ENCODE assay signal across 11 mouse cellular contexts in the genomic region with DNA sequence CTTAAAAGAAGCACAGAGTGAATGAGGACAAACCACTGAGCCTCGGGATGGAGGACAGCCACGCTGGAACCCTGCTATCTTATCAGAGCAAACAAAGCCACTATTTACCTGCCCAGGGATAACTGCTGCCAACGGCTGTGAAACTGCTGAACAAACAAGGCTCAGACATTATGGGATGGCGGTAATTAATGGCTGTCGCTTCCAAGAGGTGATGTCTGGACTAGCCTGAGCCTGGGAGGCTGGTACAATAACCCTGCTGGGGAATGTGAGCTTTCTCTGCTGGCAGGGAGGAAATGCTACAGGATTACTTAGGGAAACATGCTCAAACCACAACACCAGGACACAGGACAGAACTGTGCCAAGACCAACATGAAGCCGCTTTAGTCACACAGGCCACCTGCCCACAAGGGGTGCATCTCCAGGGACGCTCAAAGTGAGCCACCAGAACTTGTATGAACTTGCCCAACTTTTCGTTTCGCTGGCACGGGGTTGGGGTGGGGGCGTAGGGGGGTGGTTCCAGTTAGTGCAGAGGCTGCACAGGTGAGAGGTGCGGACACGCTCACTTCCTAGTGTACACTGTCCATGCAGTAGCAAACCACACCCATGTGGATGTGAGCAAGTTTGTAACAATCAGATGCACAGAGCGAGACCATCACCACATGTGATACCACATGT. TPM values are rescaled to one million over a fixed set of nuclear protein-coding genes. Genes with fewer than 3 reads are reported as not detected.
DNase-seq lines count a peak whose midpoint lies in the region; ATAC-seq and TF ChIP-seq lines count a peak whose summit lies in the region.
"Had no signal": no experiment of that assay in that cellular context is flagged by ENCODE, and none has a peak within 500 bp of the region (broad histone marks: within the 10 kb centered on the region; RNA-seq: fewer than 3 reads in every experiment).

No protein-coding gene starts in this region.

- H3K36me3 ChIP-seq in lung, embryonic 16.5 days (ENCODE audit: control insufficient read depth, insufficient read depth, low read length) = no peaks in the 10 kb centered on the region
- H3K36me3 ChIP-seq in embryonic facial prominence, embryonic 12.5 days = no peaks in the 10 kb centered on the region
- no peaks in the 10 kb centered on the region for H3K36me3 ChIP-seq in liver, embryonic 11.5 days (ENCODE audit: control insufficient read depth, insufficient read depth, low read length)
- H3K36me3 ChIP-seq in stomach, postnatal 0 days (ENCODE audit: control insufficient read depth, insufficient read depth, low read length) = no peaks in the 10 kb centered on the region
- H3K36me3 ChIP-seq in midbrain, embryonic 10.5 days = peaks cover 5% of the 10 kb centered on the region; the same call in 1 of the 2 replicates

- H3K4me3 ChIP-seq in lung, embryonic 16.5 days (ENCODE audit: low read length) = no peak overlapping the region
- H3K4me3 ChIP-seq in lung, adult 2 months (replicated peaks; ENCODE audit: extremely low read depth, low read depth, low read length) = no peak overlapping the region
- no peak overlapping the region for H3K4me3 ChIP-seq in embryonic facial prominence, embryonic 12.5 days
- H3K4me3 ChIP-seq in liver, embryonic 11.5 days (ENCODE audit: low read depth, low read length) = no peak overlapping the region
- H3K4me3 ChIP-seq in stomach, postnatal 0 days (ENCODE audit: low read depth, low read length) = no peak overlapping the region
- H3K4me3 ChIP-seq in midbrain, embryonic 10.5 days = no peak overlapping the region

- 72% methylated on average over 14 of the region's 14 CpGs for WGBS in lung, embryonic 16.5 days
- WGBS in lung, adult 2 months = 75% methylated on average over 14 of the region's 14 CpGs
- 76% methylated on average over 14 of the region's 14 CpGs for whole genome bisulfite sequencing in embryonic facial prominence, embryonic 12.5 days
- 74% methylated on average over 14 of the region's 14 CpGs for WGBS in liver, embryonic 11.5 days
- 60% methylated on average over 14 of the region's 14 CpGs for WGBS in stomach, postnatal 0 days
- 90% methylated on average over 14 of the region's 14 CpGs for whole genome bisulfite sequencing in midbrain, embryonic 10.5 days

- 0 out of 2 replicates have a peak overlapping the region, but pooled peaks have one; percentile 15 for H3K9ac ChIP-seq in lung, embryonic 16.5 days (ENCODE audit: low read length)
- no peak overlapping the region for H3K9ac ChIP-seq in embryonic facial prominence, embryonic 12.5 days
- no peak overlapping the region for H3K9ac ChIP-seq in liver, embryonic 11.5 days (ENCODE audit: low read depth, low read length)
- no peak overlapping the region for H3K9ac ChIP-seq in stomach, postnatal 0 days (ENCODE audit: low read length)

- no peak for TF ChIP-seq CTCF in lung, adult 2 months (IDR thresholded peaks at IDR 0.05; ENCODE audit: insufficient read depth, low read length)
- no peak for TF ChIP-seq CTCF in stomach, postnatal 0 days (IDR thresholded peaks at IDR 0.05; ENCODE audit: low read depth)

- DNase-seq in lung, adult 2 months = no peak
- no peak for DNase-seq in liver, embryonic 11.5 days (ENCODE audit: low spot score)
- peak; percentile 77 for DNase-seq in stomach, postnatal 0 days (ENCODE audit: low spot score)
- DNase-seq in layer of hippocampus, postnatal 36 days = no peak
- DNase-seq in midbrain, embryonic 10.5 days (ENCODE audit: low spot score) = no peak
- DNase-seq: spleen, adult 18-20 months; thymus, postnatal 4 days had no signal

- no peaks in the 10 kb centered on the region for H3K27me3 ChIP-seq in lung, embryonic 16.5 days (ENCODE audit: control insufficient read depth, insufficient read depth, low read depth, low read length)
- H3K27me3 ChIP-seq in embryonic facial prominence, embryonic 12.5 days = no peaks in the 10 kb centered on the region
- no peaks in the 10 kb centered on the region for H3K27me3 ChIP-seq in liver, embryonic 11.5 days (replicated peaks; ENCODE audit: control insufficient read depth, insufficient read depth, low read length)
- no peaks in the 10 kb centered on the region for H3K27me3 ChIP-seq in stomach, postnatal 0 days (ENCODE audit: control insufficient read depth, insufficient read depth, low read length)
- no peaks in the 10 kb centered on the region for H3K27me3 ChIP-seq in midbrain, embryonic 10.5 days (ENCODE audit: low read depth, poor library complexity, severe bottlenecking)

- H3K4me2 ChIP-seq in lung, embryonic 16.5 days (ENCODE audit: low read depth, low read length) = no peak overlapping the region
- H3K4me2 ChIP-seq in embryonic facial prominence, embryonic 12.5 days (replicated peaks) = no peak overlapping the region
- H3K4me2 ChIP-seq in liver, embryonic 11.5 days = no peak overlapping the region; the same call in 1 of the 2 replicates
- peak overlapping the region; percentile 23; the same call in 1 of the 2 replicates for H3K4me2 ChIP-seq in stomach, postnatal 0 days (replicated peaks; ENCODE audit: low read depth)
- H3K4me2 ChIP-seq: heart, embryonic 11.5 days had no signal

- peaks cover 2% of the 10 kb centered on the region; the same call in 1 of the 2 replicates for H3K4me1 ChIP-seq in lung, embryonic 16.5 days (replicated peaks; ENCODE audit: control insufficient read depth, insufficient read depth, low read length)
- H3K4me1 ChIP-seq in lung, adult 2 months (ENCODE audit: control insufficient read depth, insufficient read depth, low read length) = no peaks in the 10 kb centered on the region
- H3K4me1 ChIP-seq in embryonic facial prominence, embryonic 12.5 days = no peaks in the 10 kb centered on the region
- peaks cover 12% of the 10 kb centered on the region for H3K4me1 ChIP-seq in liver, embryonic 11.5 days (replicated peaks; ENCODE audit: control insufficient read depth, insufficient read depth, low read length)
- H3K4me1 ChIP-seq in stomach, postnatal 0 days (replicated peaks; ENCODE audit: control insufficient read depth, insufficient read depth) = no peaks in the 10 kb centered on the region
- H3K4me1 ChIP-seq in midbrain, embryonic 10.5 days = no peaks in the 10 kb centered on the region

- no peak for TF ChIP-seq POLR2A in lung, adult 2 months (IDR thresholded peaks at IDR 0.05; ENCODE audit: borderline replicate concordance, extremely low read depth, low read depth, low read length)

- peak; percentile 26; the same call in 1 of the 2 replicates for ATAC-seq in lung, embryonic 16.5 days (ENCODE audit: low read depth)
- ATAC-seq in embryonic facial prominence, embryonic 12.5 days (ENCODE audit: insufficient number of reproducible peaks, insufficient read depth, low FRiP score, low TSS enrichment) = peak; percentile 36; the same call in 1 of the 2 replicates
- peak; percentile 10; the same call in 1 of the 2 replicates for ATAC-seq in liver, embryonic 11.5 days (replicated peaks; ENCODE audit: low FRiP score)
- ATAC-seq in stomach, postnatal 0 days (ENCODE audit: low FRiP score, low TSS enrichment) = peak; percentile 86
- ATAC-seq: hindbrain, embryonic 16.5 days had no signal

- TF ChIP-seq EP300 in stomach, postnatal 0 days (optimal IDR thresholded peaks at IDR 0.05) = no peak

- no peaks in the 10 kb centered on the region for H3K9me3 ChIP-seq in lung, embryonic 16.5 days (ENCODE audit: control insufficient read depth, low read length)
- H3K9me3 ChIP-seq in embryonic facial prominence, embryonic 12.5 days = no peaks in the 10 kb centered on the region
- H3K9me3 ChIP-seq in liver, embryonic 11.5 days (ENCODE audit: control insufficient read depth, low read length) = no peaks in the 10 kb centered on the region
- H3K9me3 ChIP-seq in stomach, postnatal 0 days (ENCODE audit: control insufficient read depth, low read length) = no peaks in the 10 kb centered on the region
- no peaks in the 10 kb centered on the region for H3K9me3 ChIP-seq in midbrain, embryonic 10.5 days (replicated peaks)

- no peak overlapping the region for H3K27ac ChIP-seq in lung, embryonic 16.5 days (ENCODE audit: low read length)
- H3K27ac ChIP-seq in embryonic facial prominence, embryonic 12.5 days = no peak overlapping the region
- no peak overlapping the region; the same call in 1 of the 2 replicates for H3K27ac ChIP-seq in liver, embryonic 11.5 days (ENCODE audit: low read depth, low read length)
- H3K27ac ChIP-seq in stomach, postnatal 0 days (replicated peaks) = peak overlapping the region; percentile 58; the same call in 1 of the 2 replicates
- no peak overlapping the region for H3K27ac ChIP-seq in midbrain, embryonic 10.5 days (replicated peaks)

RNA-seq across cellular contexts. Expression of a gene that starts 11.5 kb away (rescaled TPM):
- polyA plus RNA-seq in lung, embryonic 16.5 days (2015; fragmentation: Nextera tagmentation; extraction: Ambion mirVana) = 6.7 TPM in 2 replicates
- 20.1 and 23.4 TPM in 2 replicates for polyA plus RNA-seq in lung, adult 2 months (2012; rRNA removed)
- polyA plus RNA-seq in embryonic facial prominence, embryonic 12.5 days (2016; fragmentation: Nextera tagmentation; extraction: Ambion mirVana) = 10.8 and 12.0 TPM in 2 replicates
- 4.1 and 4.5 TPM in 2 replicates for polyA plus RNA-seq in liver, embryonic 11.5 days (2014; fragmentation: Nextera tagmentation; extraction: Ambion mirVana)
- polyA plus RNA-seq in stomach, postnatal 0 days (2015; fragmentation: Nextera tagmentation; extraction: Ambion mirVana) = 3.0 and 3.2 TPM in 2 replicates
- total RNA-seq in layer of hippocampus, postnatal 36 days (2021) = 10 to 100 TPM; 43.3 to 45.3 TPM
- 7.3 and 7.8 TPM in 2 replicates for polyA plus RNA-seq in midbrain, embryonic 10.5 days (2016; fragmentation: Nextera tagmentation; extraction: Ambion mirVana)

RNA-seq across cellular contexts. Expression of a gene that starts 56.7 kb away (rescaled TPM):
- 32.4 and 33.0 TPM in 2 replicates for polyA plus RNA-seq in lung, embryonic 16.5 days (2015; fragmentation: Nextera tagmentation; extraction: Ambion mirVana)
- polyA plus RNA-seq in lung, adult 2 months (2012; rRNA removed) = 25.6 and 36.0 TPM in 2 replicates
- 56.5 and 58.3 TPM in 2 replicates for polyA plus RNA-seq in embryonic facial prominence, embryonic 12.5 days (2016; fragmentation: Nextera tagmentation; extraction: Ambion mirVana)
- polyA plus RNA-seq in liver, embryonic 11.5 days (2014; fragmentation: Nextera tagmentation; extraction: Ambion mirVana) = 22.8 and 23.6 TPM in 2 replicates
- 14.4 and 14.6 TPM in 2 replicates for polyA plus RNA-seq in stomach, postnatal 0 days (2015; fragmentation: Nextera tagmentation; extraction: Ambion mirVana)
- total RNA-seq in layer of hippocampus, postnatal 36 days (2021) = 10 to 100 TPM; 47.0 to 55.4 TPM
- polyA plus RNA-seq in midbrain, embryonic 10.5 days (2016; fragmentation: Nextera tagmentation; extraction: Ambion mirVana) = 26.3 and 38.4 TPM in 2 replicates

Comparison
In these comparisons a context has a peak if more than half of its experiments do, and no peak if none do; other contexts are left out.
1. ATAC-seq: peak in every context shown above with its lines; median percentile 86 in stomach, postnatal 0 days; 36 in embryonic facial prominence, embryonic 12.5 days; 26 in lung, embryonic 16.5 days; 10 in liver, embryonic 11.5 days.